Mouse (Mus musculus): ENCODE results near the gene Tlcd2. TPM values are rescaled to one million over a fixed set of nuclear protein-coding genes. Genes with fewer than 3 reads are reported as not detected.

Tlcd2 gene
- polyA plus RNA-seq (2015; fragmentation: Nextera tagmentation; extraction: Ambion mirVana), result 11.2 and 12.1 TPM in 2 replicates

DNA sequence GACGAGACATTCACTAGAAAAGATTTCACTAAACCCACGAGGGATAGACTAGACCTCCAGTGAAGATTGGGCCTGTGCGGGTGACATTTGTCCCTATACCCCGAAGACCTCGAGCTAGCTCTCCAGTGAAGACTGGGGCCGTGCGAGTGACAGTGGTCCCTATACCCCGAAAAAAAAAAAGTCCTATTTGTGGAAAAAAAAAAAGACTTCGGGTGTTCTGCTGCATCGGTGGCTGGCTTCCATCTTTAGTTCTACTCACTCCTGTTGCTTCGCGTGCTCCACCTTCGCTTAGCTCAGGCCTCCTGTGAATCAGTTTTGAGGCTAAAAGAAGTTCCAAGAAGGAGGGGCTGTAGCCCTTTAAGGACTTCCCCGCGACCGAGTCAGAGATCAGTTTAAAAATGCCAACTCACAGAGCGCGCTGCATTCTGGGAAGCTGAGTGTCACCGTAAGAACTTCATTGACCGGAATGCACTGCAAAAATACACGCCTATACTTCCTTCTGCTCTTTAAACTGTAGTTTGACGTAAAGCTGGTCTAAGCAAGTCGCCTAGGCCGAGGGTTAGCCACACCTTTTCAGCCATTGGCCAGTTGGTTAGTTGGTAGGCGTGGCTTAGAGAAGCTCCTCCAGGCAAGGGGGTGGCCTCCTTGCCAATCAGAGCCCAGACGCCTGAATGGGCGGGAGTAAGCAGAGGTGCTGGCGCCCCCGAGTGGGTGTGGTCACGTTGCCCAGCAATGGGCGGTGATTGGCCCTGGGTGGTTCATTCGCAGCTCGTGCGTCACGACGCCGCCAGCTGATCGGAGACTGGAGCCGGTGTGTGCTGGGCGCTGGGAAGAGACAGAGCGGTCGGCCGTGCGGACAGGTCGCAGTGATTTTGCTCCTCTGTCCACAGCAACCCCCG, at the start of gene Tlcd2:
Gene Tlcd2 (plus strand): TSS at position 872 of the 899 bp plus-strand sequence.
- no peaks in the 10 kb centered on the region for H3K27me3 ChIP-seq (ENCODE audit: control insufficient read depth, insufficient read depth, low read length)
- peak within 1 kb of the TSS; percentile 98 for H3K27ac ChIP-seq (ENCODE audit: low read length)
- H3K36me3 ChIP-seq (ENCODE audit: control insufficient read depth, insufficient read depth), result peaks cover 13% of the 10 kb centered on the region
- peak within 1 kb of the TSS; percentile 92 for H3K4me2 ChIP-seq (ENCODE audit: low read depth, low read length)
- H3K9me3 ChIP-seq (replicated peaks; ENCODE audit: control insufficient read depth, low read length), result no peaks in the 10 kb centered on the region
- WGBS, result under 1% methylated on average over 46 of the region's 46 CpGs
- H3K9ac ChIP-seq (ENCODE audit: low read length), result peak within 1 kb of the TSS; percentile 87
- ATAC-seq (replicated peaks; ENCODE audit: extremely low read depth, insufficient read depth, low FRiP score), result peak; percentile 88
- H3K4me1 ChIP-seq (ENCODE audit: control insufficient read depth, insufficient read depth, low read length), result peaks cover 26% of the 10 kb centered on the region
- peak within 1 kb of the TSS; percentile 85 for H3K4me3 ChIP-seq (ENCODE audit: low read length)

DNA sequence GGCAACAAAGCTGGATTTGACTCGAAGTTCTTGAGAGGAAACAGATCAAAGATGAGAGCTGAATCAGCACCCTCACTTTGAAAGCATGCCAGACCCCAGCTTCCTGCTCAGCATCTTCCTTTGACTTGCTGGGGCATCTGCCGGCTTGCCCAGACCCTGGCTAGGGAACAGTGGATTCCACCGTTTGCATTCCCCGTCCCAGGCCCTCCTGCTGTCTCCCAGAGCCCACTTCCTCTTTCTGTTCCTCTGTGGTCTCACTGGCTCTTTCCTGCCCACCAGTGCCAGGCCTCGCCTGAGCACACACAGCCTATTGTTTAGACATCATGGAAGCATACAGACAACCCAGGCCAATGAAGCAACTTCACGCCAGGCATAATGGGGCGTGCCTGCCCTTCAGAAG, 46.4 kb upstream of the Tlcd2 start:
- Histone ChIP-seq H3K4me1 (ENCODE audit: control insufficient read depth, insufficient read depth, low read length) (peaks cover 2% of the 10 kb centered on the region; the same call in 1 of the 2 replicates), H3K4me3 (ENCODE audit: low read length) (no peak overlapping the region), H3K9me3 (replicated peaks; ENCODE audit: control insufficient read depth, low read length) (no peaks in the 10 kb centered on the region), H3K27ac (ENCODE audit: low read length) (no peak overlapping the region), H3K36me3 (ENCODE audit: control insufficient read depth, insufficient read depth) (no peaks in the 10 kb centered on the region), H3K27me3 (ENCODE audit: control insufficient read depth, insufficient read depth, low read length) (no peaks in the 10 kb centered on the region), H3K9ac (ENCODE audit: low read length) (no peak overlapping the region), H3K4me2 (ENCODE audit: low read depth, low read length) (no peak overlapping the region)
- 49% methylated on average over 7 of the region's 7 CpGs for WGBS
- ATAC-seq (replicated peaks; ENCODE audit: extremely low read depth, insufficient read depth, low FRiP score), result no peak

DNA sequence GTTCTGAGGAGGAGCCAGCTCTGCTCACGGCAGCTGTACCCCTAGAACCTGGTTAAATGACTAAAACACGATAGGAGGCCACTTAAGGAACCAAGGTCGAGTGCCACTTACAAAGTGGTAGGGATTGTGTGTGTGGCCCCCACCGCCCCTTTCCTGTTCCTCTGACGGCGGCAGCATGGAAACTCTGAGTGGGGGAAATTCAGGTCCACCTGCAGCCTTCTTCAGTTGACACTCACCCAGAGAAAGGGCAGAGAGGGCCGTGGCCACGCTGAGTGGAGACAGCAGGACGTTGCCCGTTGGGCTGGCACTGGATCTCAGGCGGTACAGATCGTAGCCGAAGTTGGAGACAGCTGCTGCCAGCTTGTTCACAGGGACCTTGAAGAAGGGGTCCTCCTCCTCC, 45.5 kb upstream of the Tlcd2 start:
- WGBS, result 67% methylated on average over 13 of the region's 13 CpGs

DNA sequence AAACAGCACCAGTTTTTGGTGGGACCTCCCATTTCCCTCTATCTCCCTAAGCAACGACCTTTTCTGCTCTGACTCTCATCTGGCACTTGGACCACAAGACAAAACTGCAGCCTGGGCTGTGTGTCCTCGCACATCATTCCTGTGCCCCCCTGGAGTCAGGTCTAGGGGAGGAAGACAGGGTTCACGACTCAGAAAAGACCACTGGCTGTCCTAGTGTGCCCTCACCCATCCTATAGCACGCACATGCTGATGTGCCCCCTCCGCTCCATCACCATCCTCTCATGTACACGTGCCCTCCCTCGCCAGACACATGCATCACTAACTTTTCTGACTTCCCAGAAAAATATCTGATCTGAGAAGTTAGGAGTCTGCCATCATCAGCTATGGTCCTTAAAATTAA, 41.5 kb upstream of the Tlcd2 start:
- H3K9ac ChIP-seq (ENCODE audit: low read length), result no peak overlapping the region
- H3K36me3 ChIP-seq (ENCODE audit: control insufficient read depth, insufficient read depth), result no peaks in the 10 kb centered on the region
- peaks cover 2% of the 10 kb centered on the region; the same call in 1 of the 2 replicates for H3K4me1 ChIP-seq (ENCODE audit: control insufficient read depth, insufficient read depth, low read length)
- H3K27ac ChIP-seq (ENCODE audit: low read length), result no peak overlapping the region
- WGBS, result 77% methylated on average over 7 of the region's 7 CpGs
- H3K27me3 ChIP-seq (ENCODE audit: control insufficient read depth, insufficient read depth, low read length), result no peaks in the 10 kb centered on the region
- no peak for ATAC-seq (replicated peaks; ENCODE audit: extremely low read depth, insufficient read depth, low FRiP score)
- no peaks in the 10 kb centered on the region for H3K9me3 ChIP-seq (replicated peaks; ENCODE audit: control insufficient read depth, low read length)
- H3K4me2 ChIP-seq (ENCODE audit: low read depth, low read length), result no peak overlapping the region
- H3K4me3 ChIP-seq (ENCODE audit: low read length), result no peak overlapping the region

More for the DNA sequence above, 45.5 kb upstream of the Tlcd2 start:
- no peaks in the 10 kb centered on the region for H3K27me3 ChIP-seq (ENCODE audit: control insufficient read depth, insufficient read depth, low read length)
- peaks cover 2% of the 10 kb centered on the region; the same call in 1 of the 2 replicates for H3K4me1 ChIP-seq (ENCODE audit: control insufficient read depth, insufficient read depth, low read length)
- H3K4me3 ChIP-seq (ENCODE audit: low read length), result no peak overlapping the region
- no peak overlapping the region for H3K4me2 ChIP-seq (ENCODE audit: low read depth, low read length)
- no peaks in the 10 kb centered on the region for H3K36me3 ChIP-seq (ENCODE audit: control insufficient read depth, insufficient read depth)
- H3K9me3 ChIP-seq (replicated peaks; ENCODE audit: control insufficient read depth, low read length), result no peaks in the 10 kb centered on the region
- H3K27ac ChIP-seq (ENCODE audit: low read length), result no peak overlapping the region
- no peak overlapping the region for H3K9ac ChIP-seq (ENCODE audit: low read length)
- ATAC-seq (replicated peaks; ENCODE audit: extremely low read depth, insufficient read depth, low FRiP score), result no peak

DNA sequence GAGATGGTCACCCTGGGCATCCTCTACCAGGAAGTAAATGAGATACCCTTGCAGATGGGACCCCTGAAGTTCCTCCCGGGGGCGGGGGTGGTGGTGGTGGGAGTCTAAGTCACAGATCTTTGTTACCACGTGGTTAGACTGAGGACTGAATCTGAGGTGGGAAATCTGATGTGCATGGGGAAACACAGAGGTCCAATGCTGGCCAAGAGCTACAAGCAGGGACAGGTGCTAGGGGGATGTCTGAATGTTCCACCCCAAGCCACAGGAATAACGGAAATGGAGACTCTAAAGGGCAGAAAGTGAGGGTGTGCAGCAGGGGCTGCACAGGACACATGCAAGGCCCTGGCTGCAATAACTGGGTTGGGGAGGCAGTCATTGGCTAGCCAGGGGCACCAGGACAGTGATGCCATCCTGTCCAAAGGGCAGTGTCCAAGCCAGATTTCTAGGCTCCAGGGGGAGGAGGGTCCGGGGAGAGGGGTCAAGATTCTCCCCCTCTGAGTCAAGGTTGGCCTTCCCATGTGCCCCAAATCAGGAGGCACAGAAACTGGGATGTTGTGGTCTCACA, 40.6 kb upstream of the Tlcd2 start:
- H3K9me3 ChIP-seq (replicated peaks; ENCODE audit: control insufficient read depth, low read length), result no peaks in the 10 kb centered on the region
- no peak overlapping the region for H3K4me2 ChIP-seq (ENCODE audit: low read depth, low read length)
- H3K36me3 ChIP-seq (ENCODE audit: control insufficient read depth, insufficient read depth), result no peaks in the 10 kb centered on the region
- no peaks in the 10 kb centered on the region for H3K27me3 ChIP-seq (ENCODE audit: control insufficient read depth, insufficient read depth, low read length)
- WGBS, result 62% methylated on average over 5 of the region's 5 CpGs
- no peak overlapping the region for H3K9ac ChIP-seq (ENCODE audit: low read length)
- no peaks in the 10 kb centered on the region for H3K4me1 ChIP-seq (ENCODE audit: control insufficient read depth, insufficient read depth, low read length)
- H3K27ac ChIP-seq (ENCODE audit: low read length), result no peak overlapping the region
- no peak overlapping the region for H3K4me3 ChIP-seq (ENCODE audit: low read length)
- ATAC-seq (replicated peaks; ENCODE audit: extremely low read depth, insufficient read depth, low FRiP score), result no peak

DNA sequence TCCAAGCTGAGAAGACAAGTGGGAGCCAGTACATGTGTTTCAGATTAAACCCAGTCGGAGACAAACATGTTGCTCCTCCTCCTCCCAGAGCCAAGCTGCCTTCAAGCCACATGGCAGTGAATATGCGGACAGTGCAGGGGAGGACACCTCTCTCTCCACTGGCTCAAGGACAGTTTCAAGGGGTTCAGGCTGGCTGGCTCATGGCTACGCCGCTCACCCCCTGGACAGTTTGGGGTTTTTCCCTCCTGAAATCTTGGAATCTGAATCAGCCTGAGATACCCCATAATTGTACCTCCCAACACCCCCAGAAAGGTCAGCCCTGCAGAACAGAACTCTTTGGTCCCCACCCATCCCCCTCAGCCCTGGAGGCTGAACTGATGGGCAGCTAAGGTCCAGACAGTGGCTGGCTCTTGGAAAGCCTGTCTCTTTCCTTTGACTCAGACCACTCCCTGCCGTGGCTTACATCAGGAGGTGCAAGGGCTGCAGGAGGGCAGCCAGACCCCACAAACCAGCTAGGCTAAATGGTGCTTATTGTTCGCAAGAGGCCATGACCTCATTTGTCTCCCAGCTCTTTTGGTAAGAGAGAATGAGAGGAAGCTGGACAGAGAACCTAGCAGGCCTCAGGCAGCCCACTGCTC, 40.0 kb upstream of the Tlcd2 start:
- no peaks in the 10 kb centered on the region for H3K36me3 ChIP-seq (ENCODE audit: control insufficient read depth, insufficient read depth)
- H3K27ac ChIP-seq (ENCODE audit: low read length), result no peak overlapping the region
- no peaks in the 10 kb centered on the region for H3K4me1 ChIP-seq (ENCODE audit: control insufficient read depth, insufficient read depth, low read length)
- no peak overlapping the region; the same call in 1 of the 2 replicates for H3K9ac ChIP-seq (ENCODE audit: low read length)
- peak overlapping the region; percentile 35 for H3K4me2 ChIP-seq (ENCODE audit: low read depth, low read length)
- ATAC-seq (replicated peaks; ENCODE audit: extremely low read depth, insufficient read depth, low FRiP score), result no peak
- WGBS, result 54% methylated on average over 6 of the region's 6 CpGs
- no peaks in the 10 kb centered on the region for H3K27me3 ChIP-seq (ENCODE audit: control insufficient read depth, insufficient read depth, low read length)
- peak overlapping the region; percentile 38 for H3K4me3 ChIP-seq (ENCODE audit: low read length)
- H3K9me3 ChIP-seq (replicated peaks; ENCODE audit: control insufficient read depth, low read length), result no peaks in the 10 kb centered on the region

DNA sequence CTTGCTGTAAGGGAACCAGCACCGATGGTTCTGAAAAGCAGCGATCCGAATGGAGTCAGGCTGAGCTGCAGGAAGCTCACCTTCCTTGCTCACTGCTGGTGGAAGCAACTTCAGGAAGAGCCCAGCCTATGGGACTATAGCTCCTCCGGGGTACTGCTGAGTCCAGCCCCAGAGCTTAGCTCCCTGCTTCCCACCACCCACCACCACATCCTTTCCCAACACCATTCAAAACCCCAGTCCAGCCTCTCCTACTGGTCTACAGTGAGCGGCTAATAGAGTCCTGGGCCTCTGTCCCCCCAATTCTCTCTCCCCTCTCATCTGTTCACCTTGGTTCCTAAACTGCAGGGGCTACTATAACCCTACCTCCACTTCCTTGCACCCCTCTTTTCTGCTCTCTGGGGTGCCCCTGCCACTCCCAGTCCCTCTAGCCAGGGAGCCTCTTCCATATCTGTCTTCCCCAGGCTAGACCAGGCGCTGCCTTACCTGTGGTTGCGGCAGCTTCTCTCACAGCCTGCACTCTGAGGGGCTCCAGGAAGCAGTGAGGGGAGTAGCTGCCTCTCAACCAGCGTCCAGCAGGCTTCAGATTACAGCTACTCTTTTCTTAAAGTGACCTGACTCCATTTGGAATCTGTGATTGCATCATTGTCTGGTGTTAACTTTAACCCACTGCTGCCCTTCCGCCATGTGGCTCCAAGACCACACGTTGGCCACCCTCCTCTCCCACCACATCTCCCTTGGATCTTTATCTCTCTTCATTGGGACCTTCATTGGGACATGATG, 39.3 kb upstream of the Tlcd2 start, which contains the start of gene Serpinf1:
Gene Serpinf1 (minus strand): TSS at position 689 of the 780 bp plus-strand sequence.
- Histone ChIP-seq H3K9me3 (replicated peaks; ENCODE audit: control insufficient read depth, low read length) (no peaks in the 10 kb centered on the region), H3K9ac (ENCODE audit: low read length) (peak within 1 kb of the TSS; percentile 35)

DNA sequence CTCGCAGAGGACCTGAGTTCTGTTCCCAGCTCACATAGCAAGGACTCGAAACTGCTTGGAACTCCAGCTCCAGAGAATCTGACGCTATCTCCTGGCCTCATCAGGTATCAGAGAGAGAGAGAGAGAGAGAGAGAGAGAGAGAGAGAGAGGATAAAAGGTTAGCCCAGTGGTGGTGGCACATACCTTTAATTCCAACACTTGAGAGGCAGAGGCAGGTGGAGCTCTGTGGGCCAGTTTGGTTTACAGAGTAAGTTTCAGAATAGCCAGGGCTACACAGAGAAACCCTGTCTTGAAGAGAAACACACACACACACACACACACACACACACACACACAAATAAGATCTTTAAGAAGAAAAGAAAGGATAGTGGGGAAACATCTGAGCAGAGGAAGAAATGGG, 38.4 kb upstream of the Tlcd2 start:
- WGBS, result 82% methylated on average over 3 of the region's 3 CpGs
- no peaks in the 10 kb centered on the region for H3K9me3 ChIP-seq (replicated peaks; ENCODE audit: control insufficient read depth, low read length)

More for the DNA sequence above, 39.3 kb upstream of the Tlcd2 start, which contains the start of gene Serpinf1:
- no peak for ATAC-seq (replicated peaks; ENCODE audit: extremely low read depth, insufficient read depth, low FRiP score)
- peak within 1 kb of the TSS; percentile 38 for H3K4me3 ChIP-seq (ENCODE audit: low read length)
- H3K4me1 ChIP-seq (ENCODE audit: control insufficient read depth, insufficient read depth, low read length), result no peaks in the 10 kb centered on the region
- H3K27me3 ChIP-seq (ENCODE audit: control insufficient read depth, insufficient read depth, low read length), result no peaks in the 10 kb centered on the region
- 42% methylated on average over 10 of the region's 10 CpGs for WGBS
- H3K36me3 ChIP-seq (ENCODE audit: control insufficient read depth, insufficient read depth), result no peaks in the 10 kb centered on the region
- H3K4me2 ChIP-seq (ENCODE audit: low read depth, low read length), result peak within 1 kb of the TSS; percentile 35
- H3K27ac ChIP-seq (ENCODE audit: low read length), result no peak within 1 kb of the TSS

More for the DNA sequence above, 38.4 kb upstream of the Tlcd2 start:
- Histone ChIP-seq H3K4me1 (ENCODE audit: control insufficient read depth, insufficient read depth, low read length) (no peaks in the 10 kb centered on the region), H3K27me3 (ENCODE audit: control insufficient read depth, insufficient read depth, low read length) (no peaks in the 10 kb centered on the region), H3K27ac (ENCODE audit: low read length) (no peak overlapping the region), H3K4me3 (ENCODE audit: low read length) (no peak overlapping the region), H3K4me2 (ENCODE audit: low read depth, low read length) (no peak overlapping the region), H3K9ac (ENCODE audit: low read length) (no peak overlapping the region), H3K36me3 (ENCODE audit: control insufficient read depth, insufficient read depth) (no peaks in the 10 kb centered on the region)
- ATAC-seq (replicated peaks; ENCODE audit: extremely low read depth, insufficient read depth, low FRiP score), result no peak
